Mouse (Mus musculus): ENCODE results near the gene Slc24a3. TPM values are rescaled to one million over a fixed set of nuclear protein-coding genes. Genes with fewer than 3 reads are reported as not detected.

The Slc24a3 gene
- polyA plus RNA-seq, 1 experiment from 2014 or later, result 14.9 TPM

DNA sequence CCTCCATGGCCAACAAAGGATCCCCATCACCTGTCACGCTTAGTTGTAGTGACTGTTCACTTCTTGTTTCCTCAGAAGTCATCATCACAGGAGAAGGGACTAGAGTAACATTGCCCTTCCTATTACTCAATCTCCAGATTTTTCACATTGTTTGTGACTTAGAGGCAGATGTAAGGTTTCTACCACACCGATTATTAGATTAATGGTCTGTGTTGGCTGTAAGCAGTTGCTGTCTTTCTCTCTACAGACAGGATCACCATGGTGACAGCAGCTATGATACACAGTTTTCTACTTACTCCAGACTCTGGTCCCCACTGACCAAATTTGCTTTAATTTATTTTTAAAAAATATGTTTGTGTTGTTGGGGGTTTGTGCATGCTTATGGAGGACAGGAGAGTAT is 90.3 kb downstream of the Slc24a3 start:
- WGBS, result 90% methylated on average over 2 of the region's 2 CpGs

DNA sequence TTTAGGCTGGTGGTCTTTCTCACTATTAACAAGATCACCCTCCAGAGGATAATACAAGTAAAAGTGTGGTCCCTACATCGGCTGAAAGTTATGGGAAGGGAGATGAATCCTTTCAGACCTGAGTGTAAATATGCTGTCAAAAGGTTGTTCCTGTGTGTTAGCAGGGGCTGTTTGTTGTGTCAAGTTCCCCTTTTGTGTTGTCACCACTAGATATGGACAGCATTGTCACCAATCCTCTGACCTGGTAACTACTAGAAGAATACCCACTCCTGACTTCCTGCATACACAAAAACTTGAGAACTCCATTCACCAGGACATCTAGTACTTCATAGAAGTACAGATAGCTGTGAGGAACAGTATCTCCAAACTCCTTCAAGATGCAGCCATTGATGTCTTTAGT is 93.0 kb downstream of the Slc24a3 start:
- H3K36me3 ChIP-seq, result no peaks in the 10 kb centered on the region
- H3K27ac ChIP-seq (replicated peaks), result no peak overlapping the region
- no peak for ATAC-seq (ENCODE audit: low read depth)
- no peak overlapping the region for H3K4me3 ChIP-seq
- WGBS, result 83% methylated on average over 1 of the region's 1 CpGs
- no peak overlapping the region for H3K4me2 ChIP-seq
- H3K27me3 ChIP-seq, result no peaks in the 10 kb centered on the region
- H3K4me1 ChIP-seq (replicated peaks), result no peaks in the 10 kb centered on the region
- no peak overlapping the region for H3K9ac ChIP-seq
- H3K9me3 ChIP-seq, result no peaks in the 10 kb centered on the region

More for the DNA sequence above, 90.3 kb downstream of the Slc24a3 start:
- no peak overlapping the region for H3K9ac ChIP-seq
- no peak overlapping the region for H3K4me3 ChIP-seq
- H3K27me3 ChIP-seq, result no peaks in the 10 kb centered on the region
- no peak for ATAC-seq (ENCODE audit: low read depth)
- no peak overlapping the region for H3K27ac ChIP-seq (replicated peaks)
- H3K4me2 ChIP-seq, result no peak overlapping the region
- H3K9me3 ChIP-seq, result no peaks in the 10 kb centered on the region
- H3K4me1 ChIP-seq (replicated peaks), result no peaks in the 10 kb centered on the region
- no peaks in the 10 kb centered on the region for H3K36me3 ChIP-seq

DNA sequence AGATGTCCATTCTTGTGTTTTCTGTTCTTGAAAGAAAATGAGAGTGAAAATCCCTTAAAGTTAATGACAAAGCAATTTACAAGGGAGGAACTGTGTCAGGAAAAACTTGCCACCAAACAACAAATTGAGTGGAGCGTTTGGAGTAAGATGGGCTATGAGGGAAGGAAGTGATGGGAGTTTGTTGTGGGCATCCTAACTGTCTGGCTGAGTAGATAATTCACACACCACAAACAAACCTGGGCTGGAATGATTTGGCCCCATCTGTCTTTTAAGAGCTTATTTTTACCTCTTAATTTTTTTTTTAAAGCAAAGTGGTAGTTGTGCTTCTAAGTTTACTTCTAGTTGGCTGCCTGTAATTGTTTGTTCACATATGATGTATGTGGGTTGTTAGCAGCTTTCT is 94.6 kb downstream of the Slc24a3 start:
- no peaks in the 10 kb centered on the region for H3K4me1 ChIP-seq (replicated peaks)
- H3K4me2 ChIP-seq, result no peak overlapping the region
- no peak overlapping the region for H3K27ac ChIP-seq (replicated peaks)
- 84% methylated on average over 1 of the region's 1 CpGs for WGBS
- no peaks in the 10 kb centered on the region for H3K36me3 ChIP-seq
- no peaks in the 10 kb centered on the region for H3K27me3 ChIP-seq
- H3K9ac ChIP-seq, result no peak overlapping the region
- H3K4me3 ChIP-seq, result no peak overlapping the region
- no peaks in the 10 kb centered on the region for H3K9me3 ChIP-seq
- no peak for ATAC-seq (ENCODE audit: low read depth)

DNA sequence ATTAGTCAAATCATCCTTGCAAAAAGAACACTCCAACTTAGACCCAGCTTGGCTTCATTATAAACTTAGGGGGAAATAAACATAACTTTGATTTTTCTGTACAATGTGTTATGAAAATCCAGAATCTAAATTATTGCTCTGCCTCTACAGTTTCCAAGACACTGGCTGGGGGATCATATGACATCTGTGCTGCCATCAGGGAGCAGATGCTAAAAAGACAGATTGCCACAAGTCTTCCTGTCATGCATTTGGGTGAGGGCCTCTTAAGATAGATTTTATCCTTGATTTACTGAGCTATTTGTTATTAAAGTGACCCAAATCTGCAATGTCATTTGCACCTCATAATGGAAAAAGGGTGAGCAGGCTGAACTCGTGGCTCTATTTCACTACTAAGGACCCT is 99.2 kb downstream of the Slc24a3 start:
- no peak overlapping the region for H3K4me3 ChIP-seq
- no peak overlapping the region for H3K9ac ChIP-seq
- 53% methylated on average over 1 of the region's 1 CpGs for WGBS
- no peak overlapping the region for H3K4me2 ChIP-seq
- H3K27ac ChIP-seq (replicated peaks), result no peak overlapping the region
- no peaks in the 10 kb centered on the region for H3K4me1 ChIP-seq (replicated peaks)
- no peaks in the 10 kb centered on the region for H3K36me3 ChIP-seq
- ATAC-seq (ENCODE audit: low read depth), result no peak
- H3K27me3 ChIP-seq, result no peaks in the 10 kb centered on the region
- H3K9me3 ChIP-seq, result no peaks in the 10 kb centered on the region

DNA sequence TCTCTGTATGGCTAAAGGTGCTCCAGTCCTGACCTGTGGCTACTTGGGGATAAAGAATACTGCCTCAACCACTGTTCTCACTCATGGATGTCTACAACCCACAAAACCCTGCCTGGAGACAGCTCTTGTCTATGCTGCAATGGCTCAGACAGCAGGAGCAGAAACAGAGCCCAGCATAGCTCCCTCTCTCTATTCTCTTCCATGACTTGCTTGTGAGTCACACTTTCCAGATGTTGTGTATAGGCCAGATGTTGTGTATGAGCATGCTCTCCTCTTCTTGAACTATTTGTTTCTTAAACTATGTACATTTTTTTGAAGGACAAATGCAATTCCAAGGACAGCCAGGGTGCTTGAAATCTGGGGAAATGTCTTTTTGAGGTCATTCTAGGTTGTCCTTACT is 101.4 kb downstream of the Slc24a3 start:
- H3K27ac ChIP-seq (replicated peaks), result no peak overlapping the region
- no peak overlapping the region for H3K4me3 ChIP-seq
- no peak overlapping the region for H3K9ac ChIP-seq
- H3K4me1 ChIP-seq (replicated peaks), result no peaks in the 10 kb centered on the region
- ATAC-seq (ENCODE audit: low read depth), result no peak
- no peaks in the 10 kb centered on the region for H3K27me3 ChIP-seq
- no peaks in the 10 kb centered on the region for H3K36me3 ChIP-seq
- no peak overlapping the region for H3K4me2 ChIP-seq
- no peaks in the 10 kb centered on the region for H3K9me3 ChIP-seq

DNA sequence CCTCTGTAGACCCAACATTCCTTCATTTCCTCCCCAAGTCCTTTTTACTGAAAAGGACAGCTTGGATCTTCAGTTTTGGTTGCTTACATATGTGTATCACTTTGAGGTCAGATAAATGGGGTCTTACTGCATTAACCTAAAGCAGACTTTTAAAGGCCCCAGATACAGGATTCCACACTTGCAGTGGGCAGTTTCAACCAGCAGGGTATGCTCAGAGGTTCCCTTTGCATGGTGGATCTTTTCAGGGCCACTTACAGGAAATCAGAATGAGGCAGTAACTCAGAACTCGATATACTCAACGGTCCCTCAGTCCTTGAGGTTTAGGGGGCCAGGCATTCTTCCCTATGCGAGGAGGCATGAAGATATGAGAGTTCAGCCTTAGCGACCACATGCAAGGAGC is 101.9 kb downstream of the Slc24a3 start:
- no peaks in the 10 kb centered on the region for H3K27me3 ChIP-seq
- no peak overlapping the region for H3K9ac ChIP-seq
- H3K9me3 ChIP-seq, result no peaks in the 10 kb centered on the region
- H3K36me3 ChIP-seq, result no peaks in the 10 kb centered on the region
- no peaks in the 10 kb centered on the region for H3K4me1 ChIP-seq (replicated peaks)
- no peak for ATAC-seq (ENCODE audit: low read depth)
- WGBS, result 89% methylated on average over 4 of the region's 4 CpGs
- no peak overlapping the region for H3K27ac ChIP-seq (replicated peaks)
- no peak overlapping the region for H3K4me2 ChIP-seq
- H3K4me3 ChIP-seq, result no peak overlapping the region

DNA sequence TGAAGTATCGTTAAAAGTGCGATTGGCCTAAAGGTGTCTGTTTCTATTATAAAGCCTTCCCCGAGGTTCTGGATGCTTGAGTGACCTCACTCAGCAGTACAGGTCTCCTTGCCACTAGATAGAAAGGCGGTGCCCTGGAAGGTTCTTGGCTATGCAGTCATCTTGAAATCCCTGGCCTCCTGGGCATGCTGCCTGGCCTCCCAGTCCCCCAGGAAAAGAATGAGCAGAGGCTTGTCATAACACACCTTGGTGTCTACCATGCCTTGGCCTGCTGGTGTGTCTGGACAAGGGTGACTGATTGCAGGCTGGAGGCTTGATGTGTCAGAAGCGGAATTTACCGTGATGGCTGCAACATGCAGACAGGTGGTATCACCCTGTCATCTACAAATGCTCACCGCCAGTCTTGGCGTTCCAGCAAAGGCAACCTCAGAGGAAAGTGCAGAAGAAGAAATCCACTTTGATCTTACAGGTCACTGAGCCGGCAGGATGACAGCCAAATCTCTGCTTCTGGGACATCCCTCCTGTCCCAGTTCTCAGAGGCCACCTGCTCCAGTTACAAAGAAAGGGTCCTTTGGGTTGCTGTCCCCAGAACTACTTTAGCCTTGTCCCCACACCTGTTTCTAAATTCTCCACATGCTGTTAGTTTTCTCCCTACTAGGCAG is 106.6 kb downstream of the Slc24a3 start:
- Histone ChIP-seq H3K27ac (replicated peaks) (no peak overlapping the region), H3K9me3 (no peaks in the 10 kb centered on the region), H3K27me3 (no peaks in the 10 kb centered on the region), H3K4me3 (no peak overlapping the region), H3K4me2 (no peak overlapping the region), H3K4me1 (replicated peaks) (no peaks in the 10 kb centered on the region), H3K36me3 (no peaks in the 10 kb centered on the region), H3K9ac (no peak overlapping the region)
- WGBS, result 91% methylated on average over 9 of the region's 9 CpGs
- no peak for ATAC-seq (ENCODE audit: low read depth)

DNA sequence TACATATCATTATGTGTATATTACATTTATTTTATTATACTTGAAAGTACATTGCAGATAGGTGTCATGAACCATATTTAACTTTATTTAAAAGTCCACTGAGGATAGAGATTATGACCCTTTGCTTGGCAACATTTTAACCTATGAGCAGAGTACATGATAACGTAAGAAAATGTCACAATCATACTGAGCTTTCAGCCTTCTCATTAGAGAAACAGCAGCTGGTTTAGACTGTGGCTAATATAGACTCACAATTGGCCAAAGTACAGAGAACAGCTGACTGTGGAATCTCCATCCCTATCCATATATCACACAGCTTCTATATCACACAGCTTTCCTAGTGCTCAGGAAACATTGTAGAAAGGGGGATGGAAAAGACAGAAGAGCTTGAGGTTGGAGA is 111.8 kb downstream of the Slc24a3 start:
- Histone ChIP-seq H3K4me1 (replicated peaks) (no peaks in the 10 kb centered on the region), H3K4me2 (no peak overlapping the region), H3K27me3 (no peaks in the 10 kb centered on the region), H3K36me3 (no peaks in the 10 kb centered on the region), H3K4me3 (no peak overlapping the region), H3K9ac (no peak overlapping the region), H3K9me3 (no peaks in the 10 kb centered on the region), H3K27ac (replicated peaks) (no peak overlapping the region)
- 92% methylated on average over 1 of the region's 1 CpGs for WGBS
- ATAC-seq (ENCODE audit: low read depth), result no peak

DNA sequence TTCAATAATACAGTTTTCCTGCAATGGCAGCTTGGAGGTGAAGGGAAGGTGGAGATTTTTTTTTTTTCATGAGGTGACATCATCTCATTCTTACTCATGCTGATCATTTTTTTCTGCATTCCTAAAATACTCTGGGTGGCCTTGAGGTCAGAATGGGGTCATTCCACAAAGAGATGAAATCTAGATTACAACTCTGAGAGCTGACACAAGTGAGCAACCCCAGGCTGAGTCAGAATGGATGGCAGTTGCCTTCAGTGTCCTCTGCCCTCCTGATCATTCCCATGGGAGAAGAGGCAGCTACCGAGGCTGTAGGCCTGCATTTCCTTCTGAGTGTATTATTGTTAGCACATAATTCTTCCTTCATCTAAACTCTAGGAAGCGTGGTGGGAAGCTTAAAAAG is 116.2 kb downstream of the Slc24a3 start:
- no peaks in the 10 kb centered on the region for H3K36me3 ChIP-seq
- no peaks in the 10 kb centered on the region for H3K9me3 ChIP-seq
- no peak overlapping the region for H3K27ac ChIP-seq (replicated peaks)
- no peak overlapping the region for H3K4me2 ChIP-seq
- no peak overlapping the region for H3K4me3 ChIP-seq
- no peak overlapping the region for H3K9ac ChIP-seq
- no peaks in the 10 kb centered on the region for H3K4me1 ChIP-seq (replicated peaks)
- no peak for ATAC-seq (ENCODE audit: low read depth)
- WGBS, result 63% methylated on average over 2 of the region's 2 CpGs
- no peaks in the 10 kb centered on the region for H3K27me3 ChIP-seq

DNA sequence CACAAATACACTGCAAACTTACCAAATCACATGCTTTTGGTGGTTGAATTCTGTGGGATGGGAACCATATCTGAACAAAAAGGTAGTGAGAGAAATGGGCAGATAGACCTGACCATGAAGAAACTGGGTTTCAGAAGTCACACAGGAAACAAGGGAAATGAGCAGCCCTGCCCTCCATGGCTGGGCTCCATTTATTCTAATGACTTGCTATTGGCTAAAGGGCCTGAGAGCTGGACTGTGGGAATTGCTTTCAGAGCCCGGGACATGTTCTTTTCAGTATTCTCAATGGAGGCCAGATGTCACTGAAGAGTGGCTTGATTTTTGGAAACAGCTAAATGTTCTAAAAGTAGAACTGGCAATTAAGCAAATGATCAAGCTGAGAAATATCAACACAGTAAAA is 120.9 kb downstream of the Slc24a3 start:
- no peak for ATAC-seq (ENCODE audit: low read depth)
- no peak overlapping the region for H3K4me2 ChIP-seq
- H3K27me3 ChIP-seq, result no peaks in the 10 kb centered on the region
- no peak overlapping the region for H3K9ac ChIP-seq
- no peak overlapping the region for H3K27ac ChIP-seq (replicated peaks)
- H3K9me3 ChIP-seq, result no peaks in the 10 kb centered on the region
- H3K36me3 ChIP-seq, result no peaks in the 10 kb centered on the region
- WGBS, result 53% methylated on average over 1 of the region's 1 CpGs
- H3K4me3 ChIP-seq, result no peak overlapping the region
- peaks cover 12% of the 10 kb centered on the region for H3K4me1 ChIP-seq (replicated peaks)

DNA sequence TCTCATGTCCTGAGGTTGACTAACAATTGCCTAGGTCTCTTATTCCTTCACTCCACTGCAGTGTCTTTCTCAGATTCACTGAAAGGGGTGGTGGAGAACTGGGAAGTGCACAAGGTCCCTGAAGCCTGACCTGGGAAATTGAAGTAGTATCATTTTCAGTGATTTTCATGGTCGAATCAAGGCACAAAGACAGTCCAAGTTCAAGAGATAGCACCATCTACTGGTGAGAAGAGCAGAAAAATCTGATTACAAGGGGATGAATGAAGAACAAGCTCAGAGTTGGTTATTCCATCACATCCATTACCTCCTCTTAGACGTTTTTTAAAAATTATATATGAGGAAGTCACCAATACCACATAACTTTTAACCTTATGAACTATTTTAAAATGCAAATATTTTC is 123.9 kb downstream of the Slc24a3 start:
- H3K4me1 ChIP-seq (replicated peaks), result peaks cover 12% of the 10 kb centered on the region
- H3K9me3 ChIP-seq, result no peaks in the 10 kb centered on the region
- H3K27ac ChIP-seq (replicated peaks), result no peak overlapping the region
- no peak overlapping the region for H3K9ac ChIP-seq
- no peak overlapping the region for H3K4me3 ChIP-seq
- H3K27me3 ChIP-seq, result no peaks in the 10 kb centered on the region
- H3K36me3 ChIP-seq, result no peaks in the 10 kb centered on the region
- H3K4me2 ChIP-seq, result no peak overlapping the region
- 33% methylated on average over 2 of the region's 2 CpGs for WGBS
- no peak for ATAC-seq (ENCODE audit: low read depth)

DNA sequence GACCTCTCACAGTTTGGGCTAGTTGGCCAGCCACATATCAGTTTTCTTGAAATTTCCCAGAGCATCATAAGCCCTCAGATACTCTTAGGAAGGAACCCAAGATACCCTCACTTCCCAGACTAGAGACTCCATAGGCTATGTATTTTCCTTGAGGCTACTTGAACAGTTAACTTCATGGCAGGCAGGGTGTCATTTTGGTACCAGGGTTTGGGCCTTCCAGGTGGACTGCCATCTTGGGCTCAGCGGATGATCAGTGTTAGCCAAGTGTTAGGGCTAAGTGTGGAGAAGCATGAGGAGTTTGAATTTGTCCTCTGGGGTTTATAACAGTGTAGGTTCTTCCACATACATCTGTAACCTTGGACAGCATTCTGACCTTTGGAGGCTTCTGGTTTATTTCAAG is 124.6 kb downstream of the Slc24a3 start:
- H3K9me3 ChIP-seq, result no peaks in the 10 kb centered on the region
- ATAC-seq (ENCODE audit: low read depth), result no peak
- WGBS, result 100% methylated on average over 1 of the region's 1 CpGs
- no peak overlapping the region for H3K4me3 ChIP-seq
- no peaks in the 10 kb centered on the region for H3K36me3 ChIP-seq
- no peak overlapping the region for H3K27ac ChIP-seq (replicated peaks)
- no peak overlapping the region for H3K9ac ChIP-seq
- H3K4me2 ChIP-seq, result no peak overlapping the region
- peaks cover 12% of the 10 kb centered on the region for H3K4me1 ChIP-seq (replicated peaks)
- no peaks in the 10 kb centered on the region for H3K27me3 ChIP-seq

DNA sequence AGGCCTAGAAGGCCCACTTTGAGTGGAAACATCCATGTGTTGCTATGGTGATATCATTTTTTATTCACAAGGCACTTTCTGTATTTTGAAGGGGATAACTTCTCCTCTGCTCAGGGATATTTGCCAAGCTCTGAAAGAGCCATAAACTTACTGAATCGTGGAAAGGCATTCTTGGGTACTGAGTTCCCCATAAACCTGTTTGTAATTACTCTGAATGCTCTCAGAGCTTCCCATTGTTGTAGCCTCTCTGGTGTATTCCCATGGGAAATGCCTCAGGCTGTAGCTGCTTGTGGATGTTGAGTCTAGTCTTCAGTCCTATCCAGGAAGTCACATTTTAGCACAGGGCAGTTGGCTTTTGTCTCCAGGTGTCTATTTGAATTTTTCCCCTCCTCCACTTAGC is 125.3 kb downstream of the Slc24a3 start:
- no peak overlapping the region for H3K4me3 ChIP-seq
- H3K4me2 ChIP-seq, result no peak overlapping the region
- H3K9ac ChIP-seq, result no peak overlapping the region
- no peak overlapping the region; the same call in 1 of the 2 replicates for H3K27ac ChIP-seq (replicated peaks)
- no peaks in the 10 kb centered on the region for H3K27me3 ChIP-seq
- H3K9me3 ChIP-seq, result no peaks in the 10 kb centered on the region
- 6% methylated on average over 1 of the region's 1 CpGs for WGBS
- ATAC-seq (ENCODE audit: low read depth), result peak; percentile 47; the same call in 1 of the 2 replicates
- peaks cover 12% of the 10 kb centered on the region for H3K4me1 ChIP-seq (replicated peaks)
- no peaks in the 10 kb centered on the region for H3K36me3 ChIP-seq
